ENCODE assay signal across 8 mouse cellular contexts in genomic region chr17:70751161-70751651, GRCm38 (mm10).
DNase-seq lines count a peak whose midpoint lies in the region; ATAC-seq and TF ChIP-seq lines count a peak whose summit lies in the region.

No protein-coding gene starts in this region.

- H3K4me1 ChIP-seq in forebrain, embryonic 10.5 days: peaks cover 78% of the 10 kb centered on the region
- peaks cover 9% of the 10 kb centered on the region; the same call in 1 of the 2 replicates for H3K4me1 ChIP-seq in forebrain, postnatal 0 days (ENCODE audit: insufficient read depth)
- peaks cover 43% of the 10 kb centered on the region for H3K4me1 ChIP-seq in embryonic facial prominence, embryonic 13.5 days
- H3K4me1 ChIP-seq in hindbrain, embryonic 12.5 days: peaks cover 46% of the 10 kb centered on the region
- peaks cover 49% of the 10 kb centered on the region for H3K4me1 ChIP-seq in limb, embryonic 15.5 days
- H3K4me1 ChIP-seq in neural tube, embryonic 11.5 days (ENCODE audit: control insufficient read depth, insufficient read depth, low read length): peaks cover 22% of the 10 kb centered on the region

- no peaks in the 10 kb centered on the region for H3K36me3 ChIP-seq in forebrain, embryonic 10.5 days (replicated peaks)
- no peaks in the 10 kb centered on the region for H3K36me3 ChIP-seq in forebrain, postnatal 0 days (ENCODE audit: insufficient read depth)
- no peaks in the 10 kb centered on the region for H3K36me3 ChIP-seq in embryonic facial prominence, embryonic 13.5 days
- no peaks in the 10 kb centered on the region for H3K36me3 ChIP-seq in hindbrain, embryonic 12.5 days
- H3K36me3 ChIP-seq in limb, embryonic 15.5 days: no peaks in the 10 kb centered on the region
- no peaks in the 10 kb centered on the region for H3K36me3 ChIP-seq in neural tube, embryonic 11.5 days (ENCODE audit: control insufficient read depth, insufficient read depth, low read length)

- peak overlapping the region; percentile 46 for H3K4me3 ChIP-seq in forebrain, embryonic 10.5 days
- no peak overlapping the region for H3K4me3 ChIP-seq in forebrain, postnatal 0 days (ENCODE audit: low read depth, low read length)
- H3K4me3 ChIP-seq in embryonic facial prominence, embryonic 13.5 days: peak overlapping the region; percentile 40
- H3K4me3 ChIP-seq in hindbrain, embryonic 12.5 days: peak overlapping the region; percentile 27
- H3K4me3 ChIP-seq in limb, embryonic 15.5 days: peak overlapping the region; percentile 33
- peak overlapping the region; percentile 24; the same call in 1 of the 2 replicates for H3K4me3 ChIP-seq in neural tube, embryonic 11.5 days (ENCODE audit: low read depth, low read length)

- H3K27me3 ChIP-seq in forebrain, embryonic 10.5 days (ENCODE audit: poor library complexity, severe bottlenecking): peaks cover 38% of the 10 kb centered on the region
- no peaks in the 10 kb centered on the region for H3K27me3 ChIP-seq in forebrain, postnatal 0 days (ENCODE audit: insufficient read depth, low read length)
- H3K27me3 ChIP-seq in embryonic facial prominence, embryonic 13.5 days: no peaks in the 10 kb centered on the region
- peaks cover 26% of the 10 kb centered on the region for H3K27me3 ChIP-seq in hindbrain, embryonic 12.5 days
- no peaks in the 10 kb centered on the region; the same call in 1 of the 2 replicates for H3K27me3 ChIP-seq in limb, embryonic 15.5 days
- H3K27me3 ChIP-seq in neural tube, embryonic 11.5 days (ENCODE audit: control insufficient read depth, insufficient read depth, low read length): no peaks in the 10 kb centered on the region

- H3K4me2 ChIP-seq in forebrain, postnatal 0 days (ENCODE audit: low read depth): no peak overlapping the region
- H3K4me2 ChIP-seq in embryonic facial prominence, embryonic 13.5 days: peak overlapping the region; percentile 58
- H3K4me2 ChIP-seq in hindbrain, embryonic 12.5 days (replicated peaks): peak overlapping the region; percentile 56
- H3K4me2 ChIP-seq in limb, embryonic 15.5 days: peak overlapping the region; percentile 45
- H3K4me2 ChIP-seq in neural tube, embryonic 11.5 days (ENCODE audit: low read depth): peak overlapping the region; percentile 48

- DNase-seq in forebrain, embryonic 10.5 days (ENCODE audit: extremely low spot score, low spot score): peak; percentile 60
- no peak for DNase-seq in forebrain, postnatal 0 days
- DNase-seq in neural tube, embryonic 11.5 days (ENCODE audit: low spot score): peak; percentile 69
- DNase-seq in frontal cortex, postnatal 25 days (ENCODE audit: low spot score in 2 of 2): no peak

- ATAC-seq in forebrain, postnatal 0 days: no peak
- no peak for ATAC-seq in embryonic facial prominence, embryonic 13.5 days (ENCODE audit: insufficient number of reproducible peaks, insufficient read depth, low FRiP score, low TSS enrichment, low read depth)
- ATAC-seq in hindbrain, embryonic 12.5 days (ENCODE audit: low FRiP score): no peak
- no peak for ATAC-seq in limb, embryonic 15.5 days (ENCODE audit: insufficient number of reproducible peaks, low FRiP score, low TSS enrichment, low read depth)
- ATAC-seq in neural tube, embryonic 11.5 days (ENCODE audit: insufficient read depth, low FRiP score, low TSS enrichment): no peak
- ATAC-seq in inflammation-experienced regulatory T-cells, adult 6 months: no peak

- 3% methylated on average over 19 of the region's 19 CpGs for WGBS in forebrain, embryonic 10.5 days
- 13% methylated on average over 19 of the region's 19 CpGs for WGBS in forebrain, postnatal 0 days
- 6% methylated on average over 19 of the region's 19 CpGs for WGBS in embryonic facial prominence, embryonic 13.5 days
- 4% methylated on average over 19 of the region's 19 CpGs for WGBS in hindbrain, embryonic 12.5 days
- 6% methylated on average over 19 of the region's 19 CpGs for WGBS in limb, embryonic 15.5 days
- WGBS in neural tube, embryonic 11.5 days: 2% methylated on average over 19 of the region's 19 CpGs

- TF ChIP-seq CTCF in forebrain, postnatal 0 days (IDR thresholded peaks at IDR 0.05; ENCODE audit: low read depth): no peak

- H3K9me3 ChIP-seq in forebrain, embryonic 10.5 days: no peaks in the 10 kb centered on the region
- no peaks in the 10 kb centered on the region for H3K9me3 ChIP-seq in forebrain, postnatal 0 days (ENCODE audit: low read length)
- H3K9me3 ChIP-seq in embryonic facial prominence, embryonic 13.5 days: no peaks in the 10 kb centered on the region
- no peaks in the 10 kb centered on the region for H3K9me3 ChIP-seq in hindbrain, embryonic 12.5 days (replicated peaks)
- no peaks in the 10 kb centered on the region for H3K9me3 ChIP-seq in limb, embryonic 15.5 days
- no peaks in the 10 kb centered on the region for H3K9me3 ChIP-seq in neural tube, embryonic 11.5 days (ENCODE audit: control insufficient read depth, low read length)

- H3K27ac ChIP-seq in forebrain, embryonic 10.5 days: peak overlapping the region; percentile 85
- H3K27ac ChIP-seq in forebrain, postnatal 0 days (ENCODE audit: low read depth, low read length): no peak overlapping the region
- H3K27ac ChIP-seq in embryonic facial prominence, embryonic 13.5 days: peak overlapping the region; percentile 68
- H3K27ac ChIP-seq in hindbrain, embryonic 12.5 days: no peak overlapping the region
- H3K27ac ChIP-seq in limb, embryonic 15.5 days: peak overlapping the region; percentile 58
- H3K27ac ChIP-seq in neural tube, embryonic 11.5 days (ENCODE audit: low read depth, low read length): no peak overlapping the region

- no peak overlapping the region for H3K9ac ChIP-seq in forebrain, postnatal 0 days
- H3K9ac ChIP-seq in embryonic facial prominence, embryonic 13.5 days: peak overlapping the region; percentile 67
- peak overlapping the region; percentile 50 for H3K9ac ChIP-seq in hindbrain, embryonic 12.5 days
- no peak overlapping the region for H3K9ac ChIP-seq in limb, embryonic 15.5 days
- peak overlapping the region; percentile 61 for H3K9ac ChIP-seq in neural tube, embryonic 11.5 days (ENCODE audit: low read length)

Comparison
In these comparisons a context has a peak if more than half of its experiments do, and no peak if none do; other contexts are left out.
1. DNase-seq: peak in forebrain, embryonic 10.5 days (single experiment) and neural tube, embryonic 11.5 days (single experiment); none in forebrain, postnatal 0 days (single experiment) and frontal cortex, postnatal 25 days (0 of 2).
2. H3K27ac ChIP-seq: peak in forebrain, embryonic 10.5 days (single experiment), embryonic facial prominence, embryonic 13.5 days (single experiment) and limb, embryonic 15.5 days (single experiment); none in forebrain, postnatal 0 days (single experiment), hindbrain, embryonic 12.5 days (single experiment) and neural tube, embryonic 11.5 days (single experiment).
3. H3K9ac ChIP-seq: peak in embryonic facial prominence, embryonic 13.5 days (single experiment), hindbrain, embryonic 12.5 days (single experiment) and neural tube, embryonic 11.5 days (single experiment); none in forebrain, postnatal 0 days (single experiment) and limb, embryonic 15.5 days (single experiment).